Comparison of ENCODE assay signal across 22 mouse cellular contexts in genomic region chr6:55161311-55161761, GRCm38 (mm10). TPM values are rescaled to one million over a fixed set of nuclear protein-coding genes. Genes with fewer than 3 reads are reported as not detected.
DNase-seq lines count a peak whose midpoint lies in the region; ATAC-seq lines count a peak whose summit lies in the region.
"Had no signal": no experiment of that assay in that cellular context is flagged by ENCODE, and none has a peak within 500 bp of the region (broad histone marks: within the 10 kb centered on the region; RNA-seq: fewer than 3 reads in every experiment).

No protein-coding gene starts in this region.

- peak; percentile 84 for DNase-seq in right cerebral cortex, adult 18-20 months
- no peak for DNase-seq in right cerebral cortex, postnatal 4 days
- peak; percentile 65 for DNase-seq in layer of hippocampus, adult 9-10 months (ENCODE audit: low spot score)
- DNase-seq in left cerebral cortex, postnatal 10 days (ENCODE audit: extremely low spot score in 1 of 2, low spot score in 2 of 2), result peak; percentile 63 to 66
- DNase-seq in telencephalon, adult 2 months (ENCODE audit: low read depth, low spot score), result peak; percentile 84
- no peak for DNase-seq in retina, embryonic 14.5 days (ENCODE audit: low spot score)
- no peak for DNase-seq in lung, postnatal 36 days
- DNase-seq: adrenal gland, postnatal 36 days; B cell, adult 2 months; cerebellum, postnatal 25 days; gastrocnemius, postnatal 10 days; heart, postnatal 36 days; lung, embryonic 14.5 days; retina, postnatal 1 day; thymus, postnatal 14 days had no signal

- intact Hi-C loops in left cerebral cortex, postnatal 10 days (cut with DNase I), result loop anchor here (10.0 kb wide), 3 partner anchors 247 to 457 kb away; partner anchors contain the start of gene Znrf2

- no peak for ATAC-seq in inflammation-experienced regulatory T-cells, adult 6 months

RNA-seq across cellular contexts. Expression of gene Inmt, which starts 13.5 kb away (rescaled TPM):
- total RNA-seq in left cerebral cortex, postnatal 10 days (2021), result not detected
- not detected for polyA plus RNA-seq in inflammation-experienced regulatory T-cells, adult 6 months (2017; shearing (Covaris generic))
- total RNA-seq: ES-E14; megakaryocyte, adult 5-6 weeks; midbrain, postnatal 0 days had no signal
- polyA plus RNA-seq: heart, embryonic 11.5 days; midbrain, postnatal 0 days; neural tube, embryonic 12.5 days had no signal

RNA-seq across cellular contexts. Expression of gene Crhr2, which starts 28.5 kb away (rescaled TPM):
- total RNA-seq in left cerebral cortex, postnatal 10 days (2021), result 1 to 10 TPM; 3.2 to 3.6 TPM
- polyA plus RNA-seq in inflammation-experienced regulatory T-cells, adult 6 months (2017; shearing (Covaris generic)), result not detected
- total RNA-seq: adrenal gland, postnatal 36 days; megakaryocyte, adult 5-6 weeks had no signal
- polyA plus RNA-seq: embryonic facial prominence, embryonic 11.5 days; lung, embryonic 14.5 days had no signal

RNA-seq across cellular contexts. Expression of gene Mindy4, which starts 41.8 kb away (rescaled TPM):
- 10 to 100 TPM; 11.7 to 12.2 TPM for total RNA-seq in left cerebral cortex, postnatal 10 days (2021)
- not detected for polyA plus RNA-seq in inflammation-experienced regulatory T-cells, adult 6 months (2017; shearing (Covaris generic))

Comparison
In these comparisons a context has a peak if more than half of its experiments do, and no peak if none do; other contexts are left out.
1. DNase-seq: peak in right cerebral cortex, adult 18-20 months (single experiment), layer of hippocampus, adult 9-10 months (single experiment), left cerebral cortex, postnatal 10 days (2 of 2) and telencephalon, adult 2 months (single experiment); none in right cerebral cortex, postnatal 4 days (single experiment), retina, embryonic 14.5 days (single experiment) and lung, postnatal 36 days (single experiment).